Mouse (Mus musculus): ENCODE measurements around the gene Fkbp1b. TPM values are rescaled to one million over a fixed set of nuclear protein-coding genes. Genes with fewer than 3 reads are reported as not detected.

The Fkbp1b gene
- polyA plus RNA-seq, 1 experiment from 2014 or later: 60.0 TPM

DNA sequence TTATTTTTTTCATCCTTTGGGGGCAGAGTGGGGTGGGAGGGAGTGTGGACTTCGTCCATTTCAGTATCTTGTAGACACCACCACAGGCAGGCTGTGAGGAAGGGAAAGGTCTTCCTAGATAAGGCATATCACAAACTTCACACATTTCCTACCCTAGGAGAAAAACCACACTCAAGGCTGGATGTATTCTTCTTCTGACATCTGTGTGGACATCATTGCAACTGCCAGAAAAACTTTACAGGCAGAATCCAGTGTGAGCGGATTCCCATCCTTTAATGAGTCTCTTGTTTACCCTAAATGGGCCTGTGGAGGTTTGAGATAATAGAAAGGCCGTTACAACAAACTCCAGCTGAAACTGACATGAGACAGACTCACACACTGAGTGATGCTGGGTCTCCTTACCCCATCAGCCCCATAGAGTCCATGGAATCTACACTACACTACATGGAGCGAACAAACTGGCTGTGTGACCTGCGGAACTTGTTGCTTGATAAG, 31.6 kb upstream of the Fkbp1b start:
- 83% methylated on average over 5 of the region's 5 CpGs for WGBS
- H3K36me3 ChIP-seq: no peaks in the 10 kb centered on the region

GRCm38 (mm10) chr12:4872273-4872672, 30.9 kb upstream of the Fkbp1b start:
- WGBS: 57% methylated on average over 4 of the region's 4 CpGs
- Histone ChIP-seq H3K27me3 (no peaks in the 10 kb centered on the region), H3K4me2 (no peak overlapping the region), H3K4me1 (replicated peaks) (peaks cover 12% of the 10 kb centered on the region), H3K9me3 (no peaks in the 10 kb centered on the region), H3K9ac (no peak overlapping the region), H3K27ac (replicated peaks) (no peak overlapping the region), H3K36me3 (no peaks in the 10 kb centered on the region), H3K4me3 (no peak overlapping the region)
- no peak for ATAC-seq (ENCODE audit: low FRiP score, low read depth)

More for the DNA sequence above, 31.6 kb upstream of the Fkbp1b start:
- peaks cover 12% of the 10 kb centered on the region for H3K4me1 ChIP-seq (replicated peaks)
- H3K9me3 ChIP-seq: no peaks in the 10 kb centered on the region
- ATAC-seq (ENCODE audit: low FRiP score, low read depth): no peak
- no peak overlapping the region for H3K27ac ChIP-seq (replicated peaks)
- H3K4me3 ChIP-seq: no peak overlapping the region
- no peak overlapping the region for H3K4me2 ChIP-seq
- no peaks in the 10 kb centered on the region for H3K27me3 ChIP-seq
- H3K9ac ChIP-seq: no peak overlapping the region

DNA sequence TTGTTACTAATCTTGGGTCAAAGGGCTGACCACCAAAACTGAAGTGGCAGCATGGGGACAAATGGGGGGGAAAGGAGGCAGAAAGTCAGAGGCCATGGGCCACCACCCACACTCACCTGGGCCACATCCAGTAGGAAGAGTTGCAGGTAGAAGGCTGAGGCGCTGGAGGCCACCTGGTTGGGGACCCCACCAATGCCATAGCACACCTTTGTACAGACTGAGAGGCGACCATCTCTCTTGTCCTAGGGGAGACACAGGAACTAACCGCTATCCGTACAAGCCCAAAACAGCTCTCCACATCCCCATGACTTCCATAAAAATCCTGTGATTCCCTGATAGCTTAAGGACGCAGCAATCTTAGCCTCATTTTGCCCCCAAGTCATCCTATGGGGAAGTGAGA, 29.9 kb upstream of the Fkbp1b start:
- Histone ChIP-seq H3K4me2 (no peak overlapping the region), H3K36me3 (no peaks in the 10 kb centered on the region), H3K4me3 (no peak overlapping the region), H3K9ac (no peak overlapping the region), H3K9me3 (no peaks in the 10 kb centered on the region), H3K4me1 (replicated peaks) (peaks cover 12% of the 10 kb centered on the region), H3K27me3 (no peaks in the 10 kb centered on the region), H3K27ac (replicated peaks) (no peak overlapping the region)
- ATAC-seq (ENCODE audit: low FRiP score, low read depth): no peak
- WGBS: 93% methylated on average over 5 of the region's 5 CpGs

GRCm38 (mm10) chr12:4868924-4869323, 27.5 kb upstream of the Fkbp1b start:
- H3K4me3 ChIP-seq: no peak overlapping the region
- no peaks in the 10 kb centered on the region for H3K9me3 ChIP-seq
- H3K36me3 ChIP-seq: no peaks in the 10 kb centered on the region
- H3K9ac ChIP-seq: no peak overlapping the region
- no peaks in the 10 kb centered on the region for H3K27me3 ChIP-seq
- H3K27ac ChIP-seq (replicated peaks): no peak overlapping the region
- no peak overlapping the region for H3K4me2 ChIP-seq
- peaks cover 7% of the 10 kb centered on the region for H3K4me1 ChIP-seq (replicated peaks)
- no peak for ATAC-seq (ENCODE audit: low FRiP score, low read depth)
- whole genome bisulfite sequencing: 73% methylated on average over 8 of the region's 8 CpGs

DNA sequence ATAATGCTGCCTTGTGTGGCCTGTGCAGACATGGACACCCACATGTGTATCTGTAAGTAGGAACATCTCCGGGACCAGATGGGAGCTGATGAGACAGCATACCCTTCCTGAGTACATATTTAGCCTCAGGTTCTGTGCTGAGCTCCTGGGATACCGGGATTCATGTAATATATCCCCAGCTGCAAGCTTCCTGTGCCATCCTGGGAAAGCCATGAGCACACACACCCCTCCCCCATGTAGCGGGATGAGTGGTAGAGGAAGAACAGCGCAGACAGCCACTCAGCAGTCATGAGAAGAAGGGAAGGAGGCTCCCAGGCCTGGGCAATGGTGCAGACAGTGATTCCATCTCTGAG, 22.9 kb upstream of the Fkbp1b start:
- H3K27ac ChIP-seq (replicated peaks): no peak overlapping the region

DNA sequence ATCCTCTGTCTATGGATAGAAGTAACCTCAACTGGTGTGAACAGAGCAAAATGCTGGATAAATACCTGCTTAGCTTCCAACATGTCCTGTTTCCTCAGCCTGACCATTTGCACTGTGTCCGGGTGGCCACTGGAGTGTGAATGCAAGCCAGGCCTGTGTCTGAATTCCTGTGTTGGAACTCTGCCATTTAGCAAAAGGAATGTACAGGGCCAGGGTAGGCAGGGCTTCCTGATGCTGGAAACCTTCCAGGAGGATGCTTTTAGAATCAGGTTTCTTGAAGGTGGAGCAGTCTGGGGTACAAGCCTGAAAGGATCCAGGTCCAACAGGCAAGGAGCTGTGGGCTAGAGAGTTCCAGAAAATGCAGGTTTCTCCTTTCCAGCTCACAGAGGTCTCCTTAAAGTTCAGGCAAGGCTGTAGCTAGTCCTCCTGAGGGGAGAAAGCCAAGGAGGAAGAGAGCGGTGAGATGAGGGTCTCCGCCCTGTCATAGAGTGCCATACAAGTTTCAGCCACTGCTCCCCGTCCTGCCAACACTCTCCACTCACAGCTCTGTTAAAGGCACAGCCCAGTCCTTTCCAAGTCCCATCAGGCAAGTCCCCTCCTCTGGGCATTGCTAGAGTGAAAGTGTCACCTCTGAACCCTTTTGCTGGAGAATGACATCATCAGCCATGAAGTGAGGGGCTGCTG, 22.4 kb upstream of the Fkbp1b start:
- no peak overlapping the region for H3K4me2 ChIP-seq

More for the DNA sequence above, 22.9 kb upstream of the Fkbp1b start:
- no peaks in the 10 kb centered on the region for H3K9me3 ChIP-seq
- H3K9ac ChIP-seq: no peak overlapping the region
- H3K4me3 ChIP-seq: no peak overlapping the region
- H3K36me3 ChIP-seq: no peaks in the 10 kb centered on the region
- no peak overlapping the region for H3K4me2 ChIP-seq
- ATAC-seq (ENCODE audit: low FRiP score, low read depth): no peak
- 0 out of 2 replicates have a peak, but pooled peaks cover 3% of the 10 kb centered on the region for H3K4me1 ChIP-seq (replicated peaks)
- 61% methylated on average over 4 of the region's 4 CpGs for WGBS
- H3K27me3 ChIP-seq: no peaks in the 10 kb centered on the region

GRCm38 (mm10) chr12:4862672-4863071, 21.3 kb upstream of the Fkbp1b start:
- no peaks in the 10 kb centered on the region for H3K36me3 ChIP-seq
- H3K4me1 ChIP-seq (replicated peaks): 0 out of 2 replicates have a peak, but pooled peaks cover 3% of the 10 kb centered on the region
- 90% methylated on average over 4 of the region's 4 CpGs for WGBS
- H3K27ac ChIP-seq (replicated peaks): no peak overlapping the region
- no peak overlapping the region for H3K4me2 ChIP-seq
- no peaks in the 10 kb centered on the region for H3K9me3 ChIP-seq
- no peaks in the 10 kb centered on the region for H3K27me3 ChIP-seq
- H3K9ac ChIP-seq: no peak overlapping the region
- no peak for ATAC-seq (ENCODE audit: low FRiP score, low read depth)
- H3K4me3 ChIP-seq: no peak overlapping the region

More for the DNA sequence above, 22.4 kb upstream of the Fkbp1b start:
- whole genome bisulfite sequencing: 79% methylated on average over 4 of the region's 4 CpGs
- no peak for ATAC-seq (ENCODE audit: low FRiP score, low read depth)
- Histone ChIP-seq H3K36me3 (no peaks in the 10 kb centered on the region), H3K9me3 (no peaks in the 10 kb centered on the region), H3K4me3 (no peak overlapping the region), H3K27ac (replicated peaks) (no peak overlapping the region), H3K27me3 (no peaks in the 10 kb centered on the region), H3K4me1 (replicated peaks) (0 out of 2 replicates have a peak, but pooled peaks cover 3% of the 10 kb centered on the region), H3K9ac (no peak overlapping the region)

GRCm38 (mm10) chr12:4859241-4859914, 18.0 kb upstream of the Fkbp1b start:
- ATAC-seq (ENCODE audit: low FRiP score, low read depth): 0 out of 2 replicates have a peak, but pooled peaks have one; percentile 9
- 0 out of 2 replicates have a peak, but pooled peaks cover under 1% of the 10 kb centered on the region for H3K4me1 ChIP-seq (replicated peaks)
- peaks cover 5% of the 10 kb centered on the region; the same call in 1 of the 2 replicates for H3K36me3 ChIP-seq
- H3K4me2 ChIP-seq: no peak overlapping the region
- H3K9ac ChIP-seq: no peak overlapping the region
- H3K27me3 ChIP-seq: no peaks in the 10 kb centered on the region
- no peaks in the 10 kb centered on the region for H3K9me3 ChIP-seq
- 36% methylated on average over 11 of the region's 11 CpGs for WGBS
- no peak overlapping the region for H3K4me3 ChIP-seq
- H3K27ac ChIP-seq (replicated peaks): no peak overlapping the region

- Histone ChIP-seq H3K9me3 (no peaks in the 10 kb centered on the region), H3K36me3 (peaks cover 10% of the 10 kb centered on the region), H3K4me2 (no peak overlapping the region), H3K4me3 (no peak overlapping the region), H3K4me1 (replicated peaks) (no peaks in the 10 kb centered on the region), H3K27ac (replicated peaks) (no peak overlapping the region), H3K9ac (no peak overlapping the region), H3K27me3 (no peaks in the 10 kb centered on the region)
- ATAC-seq (ENCODE audit: low FRiP score, low read depth): no peak
- 91% methylated on average over 2 of the region's 2 CpGs for WGBS
These were observed 15.4 kb upstream of the Fkbp1b start for GRCm38 (mm10) chr12:4856834-4857233.

- peaks cover 10% of the 10 kb centered on the region for H3K36me3 ChIP-seq
- no peaks in the 10 kb centered on the region for H3K27me3 ChIP-seq
- WGBS: 98% methylated on average over 5 of the region's 5 CpGs
- no peak overlapping the region for H3K9ac ChIP-seq
- H3K4me3 ChIP-seq: no peak overlapping the region
- no peak overlapping the region for H3K4me2 ChIP-seq
- no peaks in the 10 kb centered on the region for H3K9me3 ChIP-seq
- no peak for ATAC-seq (ENCODE audit: low FRiP score, low read depth)
- H3K4me1 ChIP-seq (replicated peaks): no peaks in the 10 kb centered on the region
- no peak overlapping the region for H3K27ac ChIP-seq (replicated peaks)
These were observed 14.8 kb upstream of the Fkbp1b start for GRCm38 (mm10) chr12:4856160-4856559.

DNA sequence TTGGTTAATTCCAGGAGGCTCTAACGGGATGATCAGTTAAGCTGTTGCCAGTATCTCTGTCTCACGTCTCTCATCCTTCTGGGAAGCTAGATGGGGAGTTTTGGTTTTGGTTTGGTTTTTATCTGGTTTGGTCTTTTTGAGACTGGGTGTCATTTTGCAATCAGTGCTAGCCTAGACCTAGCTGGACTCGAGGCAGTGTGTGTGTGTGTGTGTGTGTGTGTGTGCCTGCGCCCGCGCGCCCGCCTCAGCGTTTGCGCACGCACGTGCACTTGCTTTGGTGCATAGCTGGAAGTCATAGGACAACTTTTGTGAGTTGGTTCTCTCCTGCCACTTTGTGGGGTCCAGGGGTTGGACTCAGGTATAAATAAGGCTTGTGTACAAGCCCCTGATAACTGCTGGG, 2.4 kb upstream of the Fkbp1b start:
- Histone ChIP-seq H3K27ac (replicated peaks) (peak overlapping the region; percentile 53; the same call in 1 of the 2 replicates), H3K36me3 (no peaks in the 10 kb centered on the region; the same call in 1 of the 2 replicates), H3K4me3 (peak overlapping the region; percentile 71), H3K4me2 (peak overlapping the region; percentile 65), H3K4me1 (replicated peaks) (peaks cover 26% of the 10 kb centered on the region), H3K9ac (peak overlapping the region; percentile 58), H3K9me3 (no peaks in the 10 kb centered on the region), H3K27me3 (peaks cover 4% of the 10 kb centered on the region; the same call in 1 of the 2 replicates)
- 0 out of 2 replicates have a peak, but pooled peaks have one; percentile 35 for ATAC-seq (ENCODE audit: low FRiP score, low read depth)
- 0% methylated on average over 12 of the region's 12 CpGs for WGBS

DNA sequence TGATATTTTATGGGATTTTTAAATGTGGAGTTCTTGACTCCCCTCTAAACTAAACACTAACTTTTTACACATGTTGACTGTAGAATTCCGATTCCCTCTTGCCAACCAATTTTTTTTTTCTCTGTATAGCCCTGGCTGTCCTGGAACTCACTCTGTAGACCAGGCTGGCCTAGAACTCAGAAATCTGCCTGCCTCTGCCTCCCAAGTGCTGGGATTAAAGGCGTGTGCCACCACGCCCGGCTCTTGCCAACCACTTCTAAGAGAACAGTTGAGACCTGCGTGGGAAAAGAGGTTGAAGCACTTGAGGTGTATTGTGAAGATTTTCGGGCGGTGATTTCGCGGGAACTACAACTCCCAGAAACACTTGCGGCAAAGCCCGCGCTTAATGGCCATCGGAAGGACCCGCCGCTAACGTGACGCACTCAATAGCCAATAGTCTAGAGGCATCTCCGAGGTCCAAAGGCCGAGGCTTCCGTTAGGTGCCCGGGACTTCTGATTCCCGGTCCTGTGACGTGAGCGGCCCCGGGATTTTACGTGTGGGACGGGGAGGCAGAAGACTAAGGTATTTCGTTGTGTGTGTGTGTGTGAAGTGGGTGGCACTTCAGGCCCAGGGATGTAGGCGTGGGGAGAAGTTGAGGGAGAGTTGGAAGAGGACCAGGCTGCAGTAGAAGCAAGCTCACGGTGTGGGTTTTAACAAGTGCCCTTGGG, 1.7 kb upstream of the Fkbp1b start, which contains the start of gene Wdcp:
Wdcp (plus strand) TSS at position 414 of the 708 bp plus-strand sequence.
- 1% methylated on average over 30 of the region's 30 CpGs for WGBS
- H3K4me1 ChIP-seq (replicated peaks): peaks cover 26% of the 10 kb centered on the region

More for the DNA sequence above, 1.7 kb upstream of the Fkbp1b start, which contains the start of gene Wdcp:
- Histone ChIP-seq H3K4me2 (peak within 1 kb of the TSS; percentile 88), H3K9ac (peak within 1 kb of the TSS; percentile 58), H3K36me3 (no peaks in the 10 kb centered on the region), H3K27me3 (peaks cover 4% of the 10 kb centered on the region; the same call in 1 of the 2 replicates), H3K27ac (replicated peaks) (peak within 1 kb of the TSS; percentile 53), H3K9me3 (no peaks in the 10 kb centered on the region), H3K4me3 (peak within 1 kb of the TSS; percentile 71)
- ATAC-seq (ENCODE audit: low FRiP score, low read depth): peak; percentile 91

All from hindbrain, embryonic 15.5 days (tissue).